Mouse (Mus musculus) MEL (cell line): ENCODE results near the gene Hist3h2a. TPM values are rescaled to one million over a fixed set of nuclear protein-coding genes. Genes with fewer than 3 reads are reported as not detected.

ENCODE experiments used
- polyA plus RNA-seq, 2 experiments: library from polyadenylated mRNA; stranded (reverse) in 1 of 2; unstranded in 1 of 2; fragments of >175 nt in 1 of 2; fragments of >200 nt in 1 of 2; gene quantifications; 2 replicates each; pipeline versions ENCODE4 v1.2.1 to v1.2.4; 2012; ENCODE audit warnings: low replicate concordance in 2 of 2, low read depth in 1 of 2; ENCODE audit not compliant: insufficient read length in 2 of 2, insufficient read depth in 1 of 2, missing spikeins in 1 of 2
- total RNA-seq: library from RNA; depleted of rRNA; stranded (reverse); fragments of 300-350 nt; gene quantifications from 2 replicates; pipeline ENCODE4 v1.2.3, GENCODE M21; 2012; rRNA removed

Gene Hist3h2a
- total and polyA plus RNA-seq, 3 experiments = 0.42 to 184 TPM; not detected in 1

Other genes with a start within 250 kb of the Hist3h2a start
- not detected in 2 replicates for gene Olfr318, start 230.7 kb upstream of the Hist3h2a start, total RNA-seq
- under 1 TPM in 1 of 2 experiments, not detected in 1; 0.06 TPM for gene Olfr318, start 230.7 kb upstream of the Hist3h2a start, polyA plus RNA-seq
- not detected in 2 replicates for gene Olfr317, start 215.5 kb upstream of the Hist3h2a start, total RNA-seq
- gene Olfr317, start 215.5 kb upstream of the Hist3h2a start, polyA plus RNA-seq = not detected
- not detected in 2 replicates for gene Olfr316, start 202.0 kb upstream of the Hist3h2a start, total RNA-seq
- not detected for gene Olfr316, start 202.0 kb upstream of the Hist3h2a start, polyA plus RNA-seq
- not detected in 2 replicates for gene Olfr315, start 181.5 kb upstream of the Hist3h2a start, total RNA-seq
- gene Olfr315, start 181.5 kb upstream of the Hist3h2a start, polyA plus RNA-seq = not detected
- not detected in 2 replicates for gene Olfr314, start 171.7 kb upstream of the Hist3h2a start, total RNA-seq
- gene Olfr314, start 171.7 kb upstream of the Hist3h2a start, polyA plus RNA-seq = not detected
- not detected in 2 replicates for gene Fam183b, start 152.7 kb upstream of the Hist3h2a start, total RNA-seq
- gene Fam183b, start 152.7 kb upstream of the Hist3h2a start, polyA plus RNA-seq = not detected
- gene Olfr313, start 139.7 kb upstream of the Hist3h2a start, total RNA-seq = not detected in 2 replicates
- gene Olfr313, start 139.7 kb upstream of the Hist3h2a start, polyA plus RNA-seq = not detected
- not detected in 2 replicates for gene Olfr312, start 125.4 kb upstream of the Hist3h2a start, total RNA-seq
- not detected for gene Olfr312, start 125.4 kb upstream of the Hist3h2a start, polyA plus RNA-seq
- not detected in 2 replicates for gene Olfr311, start 115.4 kb upstream of the Hist3h2a start, total RNA-seq
- gene Olfr311, start 115.4 kb upstream of the Hist3h2a start, polyA plus RNA-seq = not detected
- gene Gm12258, start 107.5 kb upstream of the Hist3h2a start, total RNA-seq = 1.7 and 2.1 TPM in 2 replicates
- gene Gm12258, start 107.5 kb upstream of the Hist3h2a start, polyA plus RNA-seq = 1 to 10 TPM in 1 of 2 experiments, not detected in 1; 2.5 TPM
- gene 2810021J22Rik, start 87.5 kb upstream of the Hist3h2a start, total RNA-seq = 5.8 and 6.9 TPM in 2 replicates
- 1 to 10 TPM in 1 of 2 experiments, not detected in 1; 6.2 TPM for gene 2810021J22Rik, start 87.5 kb upstream of the Hist3h2a start, polyA plus RNA-seq
- gene Zfp39, start 50.5 kb upstream of the Hist3h2a start, total RNA-seq = 5.2 and 6.0 TPM in 2 replicates
- 1 to 10 TPM in 1 of 2 experiments, not detected in 1; 5.1 TPM for gene Zfp39, start 50.5 kb upstream of the Hist3h2a start, polyA plus RNA-seq
- gene Btnl10, start 36.8 kb upstream of the Hist3h2a start, total RNA-seq = 0.62 and 1.7 TPM in 2 replicates
- gene Btnl10, start 36.8 kb upstream of the Hist3h2a start, polyA plus RNA-seq = under 1 TPM in 1 of 2 experiments, not detected in 1; 0.92 TPM
- gene Rnf187, start 15.8 kb upstream of the Hist3h2a start, total RNA-seq = 282 and 337 TPM in 2 replicates
- 1,000 to 10,000 TPM in 1 of 2 experiments, 100 to 1,000 TPM in 1; 280 to 3,830 TPM for gene Rnf187, start 15.8 kb upstream of the Hist3h2a start, polyA plus RNA-seq
- gene Hist3h2ba, start 5.8 kb upstream of the Hist3h2a start, total RNA-seq = 48.2 and 147 TPM in 2 replicates
- under 1 TPM in 1 of 2 experiments, not detected in 1; 0.21 TPM for gene Hist3h2ba, start 5.8 kb upstream of the Hist3h2a start, polyA plus RNA-seq
- gene Trim17, start within 50 bp of the Hist3h2a start, total RNA-seq = 0.50 and 0.52 TPM in 2 replicates
- under 1 TPM in 1 of 2 experiments, not detected in 1; 0.82 TPM for gene Trim17, start within 50 bp of the Hist3h2a start, polyA plus RNA-seq
- gene Trim11, start 23.4 kb downstream of the Hist3h2a start, total RNA-seq = 22.9 and 27.0 TPM in 2 replicates
- gene Trim11, start 23.4 kb downstream of the Hist3h2a start, polyA plus RNA-seq = 10 to 100 TPM in 1 of 2 experiments, not detected in 1; 24.8 TPM
- gene Obscn, start 181.7 kb downstream of the Hist3h2a start, total RNA-seq = 0.20 and 0.54 TPM in 2 replicates
- gene Obscn, start 181.7 kb downstream of the Hist3h2a start, polyA plus RNA-seq = under 1 TPM in 1 of 2 experiments, not detected in 1; 0.08 TPM
- 14.9 and 18.8 TPM in 2 replicates for gene Iba57, start 209.1 kb downstream of the Hist3h2a start, total RNA-seq
- 10 to 100 TPM in 1 of 2 experiments, not detected in 1; 14.7 TPM for gene Iba57, start 209.1 kb downstream of the Hist3h2a start, polyA plus RNA-seq
- 0.08 TPM in 1 of 2 replicates, not detected in the other for gene Gjc2, start 228.5 kb downstream of the Hist3h2a start, total RNA-seq
- gene Gjc2, start 228.5 kb downstream of the Hist3h2a start, polyA plus RNA-seq = under 1 TPM in 1 of 2 experiments, not detected in 1; 0.07 TPM
- gene Guk1, start 237.5 kb downstream of the Hist3h2a start, total RNA-seq = 249 and 295 TPM in 2 replicates
- gene Guk1, start 237.5 kb downstream of the Hist3h2a start, polyA plus RNA-seq = 100 to 1,000 TPM in 1 of 2 experiments, not detected in 1; 215 TPM
- 75.0 and 75.5 TPM in 2 replicates for gene Mrpl55, start 247.8 kb downstream of the Hist3h2a start, total RNA-seq
- gene Mrpl55, start 247.8 kb downstream of the Hist3h2a start, polyA plus RNA-seq = 10 to 100 TPM in 1 of 2 experiments, not detected in 1; 68.5 TPM